Mouse (Mus musculus) layer of hippocampus, postnatal 14 days (tissue): ENCODE data around the gene Ccdc144b. TPM values are rescaled to one million over a fixed set of nuclear protein-coding genes. Genes with fewer than 3 reads are reported as not detected.

Source experiments
- DNase-seq, 2 experiments: peaks; one replicate each; pipeline ENCODE4 v3.0.0; 2021 to 2022; ENCODE audit warnings: low spot score in 2 of 2, mixed read lengths in 1 of 2
- total RNA-seq, 2 experiments: library from RNA; stranded (reverse); gene quantifications; 2 replicates each; pipeline ENCODE4 v1.2.3; 2021

Gene Ccdc144b
- total RNA-seq, 2 experiments from 2014 or later: not detected

GRCm38 (mm10) chr3:35963401-35963800 is 89.9 kb downstream of the Ccdc144b start:
- no peak for DNase-seq

DNA sequence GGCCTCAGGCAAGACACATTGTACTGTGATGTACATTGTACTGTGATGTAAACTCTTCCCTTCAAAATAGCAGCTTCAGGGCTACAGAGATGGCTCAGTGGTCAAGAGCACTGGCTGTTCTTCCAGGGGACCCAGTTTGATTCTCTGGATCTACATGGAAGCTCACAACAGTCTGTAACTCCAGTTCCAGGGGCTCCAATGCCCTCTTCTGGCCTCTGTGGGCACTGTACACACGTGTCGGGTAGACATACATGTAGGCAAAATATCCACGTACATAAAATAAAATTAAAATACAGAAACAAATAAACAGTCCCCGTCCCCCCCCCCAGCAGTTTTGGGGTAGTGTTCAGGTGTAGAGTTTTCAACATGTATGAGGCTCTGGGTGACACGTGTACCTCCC is 90.4 kb downstream of the Ccdc144b start:
- no peak for DNase-seq

Other genes starting within 250 kb of the Ccdc144b start
- gene Dcun1d1, start 116.1 kb downstream of the Ccdc144b start, total RNA-seq: 10 to 100 TPM; 61.5 to 65.1 TPM
- gene Mccc1, start 52.9 kb downstream of the Ccdc144b start, total RNA-seq: 10 to 100 TPM; 34.3 to 45.2 TPM
- gene Acad9, start 12.4 kb upstream of the Ccdc144b start, total RNA-seq: 10 to 100 TPM; 42.1 to 45.4 TPM
- gene D3Ertd254e, start 97.5 kb upstream of the Ccdc144b start, total RNA-seq: 10 to 100 TPM; 14.3 to 14.7 TPM
- gene Qrfpr, start 168.8 kb upstream of the Ccdc144b start, total RNA-seq: 1 to 10 TPM; 1.9 to 2.0 TPM